Mouse (Mus musculus) liver, embryonic 15.5 days (tissue): ENCODE measurements at regions not wholly inside any gene's neighbourhood (a gene's known extent, or its start where the extent isn't known, plus 50 kb on each side); places are given as distances from the start of the nearest gene placed in this dataset.

Experiments
- ATAC-seq: fragments of 200-750 bp; cut with Nextera tagmentation; 2 replicates; pipeline ENCODE4 v1.8.0; 2017; ENCODE audit warnings: moderate number of reproducible peaks, mild to moderate bottlenecking, moderate library complexity; ENCODE audit not compliant: insufficient read depth
- H3K27ac ChIP-seq: fragments of 300-500 bp; sonication (generic); replicated peaks from 2 replicates; pipeline ENCODE4 v1.5.1; 2015; ENCODE audit warnings: mild to moderate bottlenecking, inconsistent platforms
- H3K27me3 ChIP-seq: fragments of 300-500 bp; sonication (generic); 2 replicates; pipeline ENCODE4 v1.6.1; 2015; ENCODE audit warnings: mild to moderate bottlenecking, inconsistent platforms
- H3K36me3 ChIP-seq: fragments of 300-500 bp; sonication (generic); replicated peaks from 2 replicates; pipeline ENCODE4 v1.6.1; 2015; ENCODE audit warnings: moderate library complexity, mild to moderate bottlenecking, inconsistent platforms
- H3K4me1 ChIP-seq: fragments of 300-500 bp; sonication (generic); replicated peaks from 2 replicates; pipeline ENCODE4 v1.6.1; 2015; ENCODE audit warnings: inconsistent platforms
- H3K4me2 ChIP-seq: fragments of 300-500 bp; sonication (generic); 2 replicates; pipeline ENCODE4 v1.6.1; 2015; ENCODE audit warnings: moderate library complexity, mild to moderate bottlenecking, inconsistent platforms
- H3K4me3 ChIP-seq: fragments of 300-500 bp; sonication (generic); replicated peaks from 2 replicates; pipeline ENCODE4 v1.5.1; 2015; ENCODE audit warnings: mild to moderate bottlenecking, inconsistent platforms
- H3K9ac ChIP-seq: fragments of 300-500 bp; sonication (generic); 2 replicates; pipeline ENCODE4 v1.6.1; 2015; ENCODE audit warnings: moderate library complexity, mild to moderate bottlenecking, inconsistent platforms
- H3K9me3 ChIP-seq: fragments of 300-500 bp; sonication (generic); replicated peaks from 2 replicates; pipeline ENCODE4 v1.6.1; 2016; ENCODE audit warnings: inconsistent platforms
- WGBS: fragments of 180-500 bp; shearing (Covaris S2); methylation state at CpG from one replicate; pipeline ENCODE4 v1.1.7; 2015; ENCODE audit warnings: mixed read lengths; ENCODE audit not compliant: insufficient replicate concordance; 5-methylcytosine and 5-hydroxymethylcytosine counted together

DNA sequence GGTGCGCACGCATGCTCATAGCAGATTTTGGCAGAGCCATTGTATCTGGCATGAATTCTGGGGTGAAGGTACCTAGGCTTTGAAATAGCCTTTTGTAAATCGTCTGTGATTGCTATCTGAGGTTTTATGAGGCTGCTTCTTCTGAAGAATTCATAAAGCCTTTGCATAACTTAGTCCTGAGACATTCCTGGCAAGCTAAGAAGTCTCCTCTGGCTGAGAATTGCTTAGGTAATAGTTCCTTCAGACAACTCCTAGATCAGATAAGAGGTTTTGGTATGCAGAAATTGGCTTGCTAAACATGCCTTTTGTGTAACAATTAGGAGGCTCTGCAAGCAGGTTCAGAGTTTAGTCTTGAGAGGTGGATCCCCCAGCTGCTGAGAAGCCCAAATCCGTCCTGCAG lies 82.7 kb downstream of the Pmp22 start:
- 61% methylated on average over 4 of the region's 4 CpGs for WGBS
- ATAC-seq: no peak
- Histone ChIP-seq H3K4me3 (no peak overlapping the region), H3K4me1 (no peaks in the 10 kb centered on the region), H3K9ac (no peak overlapping the region), H3K36me3 (no peaks in the 10 kb centered on the region), H3K27ac (no peak overlapping the region), H3K27me3 (no peaks in the 10 kb centered on the region), H3K9me3 (no peaks in the 10 kb centered on the region), H3K4me2 (no peak overlapping the region)

DNA sequence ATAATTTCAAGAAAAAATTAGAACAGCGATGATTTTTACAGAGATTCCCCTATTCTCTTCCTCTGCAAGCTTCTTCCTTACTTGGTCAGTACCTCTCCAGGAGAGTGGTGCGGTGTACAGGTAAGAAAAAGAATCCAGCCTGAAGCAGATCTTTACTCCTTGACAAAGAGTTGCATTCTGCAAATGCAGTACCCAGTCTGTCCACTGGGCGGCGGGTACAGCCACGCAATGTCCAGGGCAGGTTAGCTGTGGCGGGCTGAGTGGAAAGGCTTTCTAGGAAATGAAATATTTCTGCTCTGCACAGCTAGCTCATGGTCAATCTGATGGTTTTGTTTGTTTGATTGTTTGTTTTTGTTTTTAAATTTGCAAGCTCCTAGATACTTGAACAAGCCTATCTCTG lies 84.3 kb downstream of the Pmp22 start:
- no peak for ATAC-seq
- no peaks in the 10 kb centered on the region for H3K9me3 ChIP-seq
- 11% methylated on average over 6 of the region's 6 CpGs for WGBS
- H3K27ac ChIP-seq: no peak overlapping the region
- no peak overlapping the region for H3K4me2 ChIP-seq
- no peak overlapping the region for H3K9ac ChIP-seq
- H3K4me1 ChIP-seq: no peaks in the 10 kb centered on the region
- no peaks in the 10 kb centered on the region for H3K36me3 ChIP-seq
- H3K4me3 ChIP-seq: no peak overlapping the region
- H3K27me3 ChIP-seq: no peaks in the 10 kb centered on the region

DNA sequence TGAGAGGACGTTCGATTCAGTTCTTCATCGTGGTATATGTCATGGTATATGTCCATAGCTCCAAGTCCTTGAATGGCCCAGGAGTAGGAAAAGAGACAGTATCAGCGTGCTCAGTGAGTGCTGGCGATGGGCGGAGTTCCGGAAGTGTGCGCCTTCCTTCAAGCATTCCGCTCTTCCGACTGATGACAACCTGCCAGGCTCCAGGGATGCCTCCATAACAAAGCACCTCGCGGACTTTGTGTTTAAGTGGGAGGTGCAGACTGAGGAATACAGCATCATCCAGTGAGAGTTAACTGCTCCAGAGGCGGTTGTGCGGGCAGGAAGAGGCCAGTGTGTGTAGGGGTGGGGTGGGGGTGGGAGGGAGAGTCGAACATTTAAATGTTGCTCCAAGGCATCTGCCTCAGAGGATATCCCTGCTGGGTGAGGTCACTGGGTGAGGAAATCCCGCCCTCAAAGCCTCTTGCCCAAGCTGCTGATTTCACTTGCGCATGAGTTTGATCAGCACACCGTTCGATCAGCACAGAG lies 85.2 kb downstream of the Pmp22 start:
- H3K27me3 ChIP-seq: no peaks in the 10 kb centered on the region
- H3K27ac ChIP-seq: no peak overlapping the region
- no peaks in the 10 kb centered on the region for H3K4me1 ChIP-seq
- H3K9me3 ChIP-seq: no peaks in the 10 kb centered on the region
- H3K4me3 ChIP-seq: no peak overlapping the region
- H3K4me2 ChIP-seq: no peak overlapping the region
- H3K9ac ChIP-seq: no peak overlapping the region
- ATAC-seq: no peak
- 55% methylated on average over 19 of the region's 19 CpGs for WGBS
- no peaks in the 10 kb centered on the region for H3K36me3 ChIP-seq

DNA sequence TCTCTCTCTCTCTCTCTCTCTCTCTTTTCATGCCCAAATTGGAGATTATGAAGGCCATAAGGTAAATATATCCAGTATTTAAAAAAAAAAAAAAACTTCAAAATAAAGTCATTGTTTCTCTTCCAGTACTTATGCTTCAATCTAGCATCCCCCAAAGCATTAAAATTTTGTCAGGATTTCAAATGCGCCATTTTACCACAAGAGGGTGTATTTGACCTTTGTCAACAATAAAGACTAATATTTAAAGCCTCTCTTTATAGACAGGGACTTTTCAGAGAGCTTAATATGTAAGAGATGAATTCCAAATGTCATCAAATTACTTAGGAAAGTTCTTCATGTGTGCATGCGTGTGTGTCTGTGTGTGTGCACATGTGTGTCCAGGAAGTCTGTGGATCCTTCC lies 87.2 kb downstream of the Pmp22 start:
- Histone ChIP-seq H3K4me3 (no peak overlapping the region), H3K9me3 (no peaks in the 10 kb centered on the region), H3K4me2 (no peak overlapping the region), H3K4me1 (no peaks in the 10 kb centered on the region), H3K9ac (no peak overlapping the region), H3K27ac (no peak overlapping the region), H3K27me3 (no peaks in the 10 kb centered on the region), H3K36me3 (no peaks in the 10 kb centered on the region)
- ATAC-seq: no peak
- WGBS: 57% methylated on average over 2 of the region's 2 CpGs

DNA sequence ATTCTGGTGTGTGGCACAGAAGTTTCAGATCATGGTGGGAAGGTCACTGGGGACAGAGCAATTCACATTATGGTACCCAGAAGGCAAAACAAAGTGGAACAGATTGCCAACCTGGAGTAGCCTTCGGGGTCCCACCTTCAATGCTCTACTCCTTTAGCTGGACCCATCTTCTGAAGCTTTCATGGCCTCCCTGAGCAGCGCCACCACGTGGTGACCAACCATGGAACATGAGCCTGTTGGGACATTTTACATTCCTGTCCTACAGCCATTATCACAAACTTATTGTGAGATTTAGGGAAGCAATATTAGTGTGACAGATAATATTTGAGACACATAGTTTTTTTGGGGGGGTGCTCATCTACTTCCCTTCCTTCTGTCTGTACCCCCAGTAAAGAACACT lies 88.3 kb downstream of the Pmp22 start:
- WGBS: 33% methylated on average over 3 of the region's 3 CpGs
- Histone ChIP-seq H3K4me1 (no peaks in the 10 kb centered on the region), H3K4me2 (no peak overlapping the region), H3K27ac (no peak overlapping the region), H3K9ac (no peak overlapping the region), H3K9me3 (no peaks in the 10 kb centered on the region), H3K27me3 (no peaks in the 10 kb centered on the region), H3K4me3 (no peak overlapping the region), H3K36me3 (no peaks in the 10 kb centered on the region)
- no peak for ATAC-seq

DNA sequence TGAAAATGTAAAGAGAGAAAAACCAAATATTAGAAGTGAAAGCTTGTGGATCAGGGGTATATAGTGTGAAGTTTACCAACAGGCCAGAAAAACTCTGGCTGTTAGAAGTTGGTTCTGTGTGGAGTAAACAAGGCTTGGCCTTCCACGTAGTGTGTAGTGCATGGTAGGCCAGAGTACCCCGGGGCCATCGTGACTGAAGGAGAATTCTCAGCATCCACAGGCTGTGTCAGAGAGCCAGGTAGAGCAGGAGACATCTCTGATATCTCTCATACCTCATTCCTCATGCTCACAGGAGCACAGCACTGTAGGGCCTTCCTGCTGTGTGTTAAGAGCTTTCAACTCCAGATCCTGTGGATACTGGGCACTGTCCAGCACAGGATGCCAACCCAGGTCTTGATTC lies 97.7 kb downstream of the Pmp22 start:
- WGBS: 73% methylated on average over 3 of the region's 3 CpGs
- H3K27me3 ChIP-seq: 0 out of 2 replicates have a peak, but pooled peaks cover 2% of the 10 kb centered on the region
- no peaks in the 10 kb centered on the region for H3K4me1 ChIP-seq
- H3K4me3 ChIP-seq: no peak overlapping the region
- H3K9ac ChIP-seq: no peak overlapping the region
- no peak for ATAC-seq
- H3K27ac ChIP-seq: no peak overlapping the region
- no peaks in the 10 kb centered on the region for H3K9me3 ChIP-seq
- H3K36me3 ChIP-seq: no peaks in the 10 kb centered on the region
- no peak overlapping the region for H3K4me2 ChIP-seq

DNA sequence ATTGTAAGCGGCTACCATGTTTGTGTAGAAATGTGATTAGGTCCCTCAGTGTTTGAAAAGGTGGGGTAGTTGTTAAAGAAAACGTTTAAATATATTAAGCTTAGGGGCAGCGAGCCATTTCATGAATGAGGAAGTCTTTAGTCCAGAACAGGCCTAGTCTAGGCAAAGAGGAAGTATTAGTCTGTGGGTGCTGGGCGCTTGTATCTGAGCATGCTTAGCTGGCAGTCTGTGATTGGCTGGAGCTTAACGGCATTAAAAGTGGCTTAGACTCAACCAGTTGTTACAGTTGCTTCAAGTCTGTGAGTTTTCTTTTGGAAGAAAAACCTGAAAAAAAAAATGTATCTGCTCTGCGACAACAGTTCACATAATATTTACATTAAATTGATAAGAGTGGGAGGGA lies 102.0 kb downstream of the Pmp22 start:
- no peaks in the 10 kb centered on the region for H3K9me3 ChIP-seq
- WGBS: 50% methylated on average over 6 of the region's 6 CpGs
- H3K9ac ChIP-seq: no peak overlapping the region
- no peak overlapping the region for H3K27ac ChIP-seq
- H3K36me3 ChIP-seq: no peaks in the 10 kb centered on the region
- ATAC-seq: no peak
- H3K4me1 ChIP-seq: no peaks in the 10 kb centered on the region
- no peak overlapping the region for H3K4me3 ChIP-seq
- no peak overlapping the region for H3K4me2 ChIP-seq
- H3K27me3 ChIP-seq: no peaks in the 10 kb centered on the region

DNA sequence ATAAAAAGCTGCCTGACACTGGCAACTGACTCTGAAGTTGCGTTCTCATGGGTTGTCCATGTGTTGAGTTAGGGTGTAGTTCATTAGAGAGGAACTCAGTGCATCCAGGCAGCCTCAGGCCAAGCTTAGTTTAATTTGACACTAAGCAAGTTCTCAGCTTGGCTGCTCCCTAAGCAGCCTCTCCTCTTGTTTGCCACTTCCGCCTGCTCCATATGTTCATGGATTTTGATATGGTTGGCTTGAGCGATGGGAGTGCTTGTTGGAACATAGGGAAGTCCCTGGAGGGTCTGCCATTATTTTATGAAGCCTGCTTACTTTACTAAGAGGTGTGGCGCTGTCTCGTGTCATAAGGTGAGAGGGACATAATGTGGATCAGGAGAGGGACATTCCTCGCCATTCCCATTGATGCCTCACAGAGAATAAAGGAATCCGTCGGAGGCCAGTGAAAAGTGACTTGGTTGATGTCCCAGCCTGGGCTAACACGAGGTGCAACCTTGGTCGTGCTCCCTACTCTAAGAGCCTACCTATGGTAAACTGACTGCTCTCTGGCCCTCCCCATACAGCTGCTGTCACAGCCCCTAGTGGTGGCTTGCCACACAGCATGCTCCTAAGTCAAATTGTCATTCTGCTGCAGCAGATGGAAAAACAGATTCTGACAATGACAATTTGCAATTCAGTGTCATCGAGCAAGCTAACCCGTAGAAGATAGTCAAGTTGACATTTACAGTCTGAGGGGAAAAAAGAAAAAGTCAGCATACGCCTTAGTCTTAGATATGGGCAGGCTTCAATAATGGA lies 104.6 kb downstream of the Pmp22 start:
- ATAC-seq: no peak
- 60% methylated on average over 13 of the region's 13 CpGs for WGBS
- H3K27ac ChIP-seq: no peak overlapping the region
- no peaks in the 10 kb centered on the region for H3K36me3 ChIP-seq
- H3K9ac ChIP-seq: no peak overlapping the region
- H3K4me1 ChIP-seq: no peaks in the 10 kb centered on the region
- H3K4me2 ChIP-seq: no peak overlapping the region
- no peaks in the 10 kb centered on the region for H3K9me3 ChIP-seq
- H3K4me3 ChIP-seq: no peak overlapping the region
- no peaks in the 10 kb centered on the region for H3K27me3 ChIP-seq

DNA sequence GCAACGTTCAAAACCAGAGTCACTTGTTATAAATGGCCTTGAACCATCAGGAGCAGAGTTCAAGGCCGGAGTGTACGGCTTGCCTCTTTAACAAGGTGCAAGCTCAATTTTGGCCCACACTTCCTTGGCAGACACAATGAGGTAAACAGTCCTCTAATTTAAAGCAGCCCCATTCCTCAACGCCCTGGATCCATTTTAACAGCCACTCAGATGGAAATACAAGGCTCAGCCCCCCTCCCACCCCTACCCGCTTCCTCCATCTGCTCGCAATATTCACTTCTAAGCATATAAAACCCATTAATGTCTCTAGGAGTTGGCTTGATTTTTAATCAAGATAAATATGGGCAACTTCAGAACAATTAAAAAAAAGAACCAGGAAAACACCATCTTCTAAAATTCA lies 105.7 kb downstream of the Pmp22 start:
- Histone ChIP-seq H3K4me1 (no peaks in the 10 kb centered on the region), H3K4me2 (no peak overlapping the region), H3K4me3 (no peak overlapping the region), H3K9ac (no peak overlapping the region), H3K36me3 (no peaks in the 10 kb centered on the region), H3K27ac (no peak overlapping the region), H3K9me3 (no peaks in the 10 kb centered on the region), H3K27me3 (no peaks in the 10 kb centered on the region)
- WGBS: 68% methylated on average over 6 of the region's 6 CpGs
- ATAC-seq: no peak

DNA sequence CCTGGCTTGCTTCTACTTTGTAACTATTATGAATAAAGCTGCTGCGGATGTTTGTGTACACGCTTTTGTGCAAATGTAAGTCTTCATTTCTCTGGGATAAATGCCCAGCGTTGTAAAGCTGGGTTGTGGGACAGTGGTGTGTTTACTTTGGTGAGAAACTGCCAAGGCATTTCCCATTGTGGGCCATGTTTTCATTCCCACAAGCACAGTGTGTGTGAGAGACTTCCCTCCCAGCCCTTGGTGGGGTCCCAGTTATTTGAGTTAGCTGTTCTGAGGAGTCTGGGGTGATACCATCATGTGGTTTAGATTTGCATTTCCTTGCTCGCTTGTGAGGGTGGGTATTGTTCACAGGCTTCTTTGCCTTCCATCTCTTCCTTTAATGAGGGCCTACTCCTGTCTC lies 109.9 kb downstream of the Pmp22 start:
- no peak for ATAC-seq
- Histone ChIP-seq H3K27me3 (no peaks in the 10 kb centered on the region), H3K4me3 (no peak overlapping the region)

DNA sequence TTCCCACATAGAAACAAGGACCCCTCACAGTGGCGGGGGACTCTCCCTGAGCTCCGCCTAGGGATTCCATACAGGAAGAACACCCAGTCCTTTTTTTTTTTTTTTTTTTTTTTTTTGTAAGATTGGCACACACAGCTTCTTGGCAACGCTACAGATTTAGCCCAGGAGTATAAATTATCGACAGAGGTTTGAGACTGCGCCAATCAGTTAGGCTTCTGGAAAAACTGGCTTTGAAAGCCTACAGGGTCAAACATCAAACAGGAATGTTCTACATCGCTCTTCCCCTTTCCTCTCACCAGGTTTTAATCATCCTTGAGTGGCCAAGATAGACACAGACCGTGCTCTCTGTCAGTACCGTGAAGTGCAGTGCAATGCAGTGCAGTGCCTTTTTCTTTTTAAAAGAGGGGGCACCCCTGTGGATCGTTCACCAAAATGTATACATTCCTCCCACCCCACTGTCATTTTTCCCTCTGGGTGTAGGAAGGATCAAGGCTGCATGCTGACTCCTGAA lies 115.2 kb downstream of the Pmp22 start:
- no peaks in the 10 kb centered on the region for H3K4me1 ChIP-seq
- WGBS: 64% methylated on average over 9 of the region's 9 CpGs
- H3K4me3 ChIP-seq: no peak overlapping the region
- H3K36me3 ChIP-seq: no peaks in the 10 kb centered on the region
- H3K9me3 ChIP-seq: no peaks in the 10 kb centered on the region
- no peaks in the 10 kb centered on the region for H3K27me3 ChIP-seq
- H3K27ac ChIP-seq: no peak overlapping the region
- no peak for ATAC-seq
- no peak overlapping the region for H3K4me2 ChIP-seq
- no peak overlapping the region for H3K9ac ChIP-seq

More for the DNA sequence above, 109.9 kb downstream of the Pmp22 start:
- no peak overlapping the region for H3K27ac ChIP-seq
- no peak overlapping the region for H3K9ac ChIP-seq
- WGBS: 52% methylated on average over 4 of the region's 4 CpGs
- no peaks in the 10 kb centered on the region for H3K4me1 ChIP-seq
- H3K36me3 ChIP-seq: no peaks in the 10 kb centered on the region
- no peaks in the 10 kb centered on the region for H3K9me3 ChIP-seq
- no peak overlapping the region for H3K4me2 ChIP-seq

DNA sequence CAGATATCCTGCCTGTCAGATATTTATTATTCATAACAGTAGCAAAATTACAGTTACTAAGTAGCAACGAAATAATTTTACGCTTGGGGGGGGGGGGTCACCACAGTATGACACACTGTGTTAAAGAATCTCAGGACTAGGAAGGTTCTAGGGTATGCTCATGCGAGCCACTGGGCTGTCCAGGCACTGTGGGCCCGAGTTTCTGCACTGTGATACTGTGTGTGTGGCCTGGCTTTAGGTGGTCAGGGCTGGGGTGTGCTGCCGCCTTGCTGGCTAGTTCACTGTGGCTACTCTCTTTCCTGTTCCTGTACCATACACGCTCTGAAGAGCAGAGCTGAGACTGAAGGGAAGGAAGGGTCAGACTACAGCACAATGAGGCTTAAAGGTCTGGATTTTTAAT lies 116.3 kb downstream of the Pmp22 start:
- Histone ChIP-seq H3K36me3 (no peaks in the 10 kb centered on the region), H3K9me3 (no peaks in the 10 kb centered on the region), H3K4me1 (no peaks in the 10 kb centered on the region), H3K27me3 (no peaks in the 10 kb centered on the region), H3K4me3 (no peak overlapping the region), H3K4me2 (no peak overlapping the region), H3K27ac (no peak overlapping the region), H3K9ac (no peak overlapping the region)
- no peak for ATAC-seq
- 48% methylated on average over 6 of the region's 6 CpGs for WGBS
